Mouse (Mus musculus) small intestine, adult 2 months (tissue): ENCODE results near the gene Jade1. TPM values are rescaled to one million over a fixed set of nuclear protein-coding genes. Genes with fewer than 3 reads are reported as not detected.

ENCODE experiments used
- H3K27ac ChIP-seq: fragments of 200-500 bp; 2 replicates; pipeline ENCODE4 v1.5.1; 2012; ENCODE audit warnings: low read depth, low read length, control low read depth, inconsistent platforms; ENCODE audit not compliant: insufficient read depth
- H3K27me3 ChIP-seq: fragments of 200-500 bp; 2 replicates; pipeline ENCODE4 v1.6.1; 2012; ENCODE audit warnings: mild to moderate bottlenecking, moderate library complexity, low read length, inconsistent platforms; ENCODE audit not compliant: control insufficient read depth, insufficient read depth
- H3K36me3 ChIP-seq: fragments of 200-500 bp; 2 replicates; pipeline ENCODE4 v1.6.1; 2012; ENCODE audit warnings: mild to moderate bottlenecking, low read length, control low read depth, inconsistent platforms; ENCODE audit not compliant: control insufficient read depth, insufficient read depth
- H3K4me1 ChIP-seq: fragments of 200-500 bp; 2 replicates; pipeline ENCODE4 v1.6.1; 2012; ENCODE audit warnings: low read length, inconsistent platforms, mixed read lengths; ENCODE audit not compliant: control insufficient read depth, insufficient read depth, insufficient read length
- H3K4me3 ChIP-seq: fragments of 200-500 bp; 2 replicates; pipeline ENCODE4 v1.5.1; 2012; ENCODE audit warnings: low read depth, mild to moderate bottlenecking, control low read depth, inconsistent platforms, low read length, moderate library complexity
- CTCF ChIP-seq: fragments of 200-500 bp; IDR thresholded peaks from 2 replicates; pipeline ENCODE4 v1.5.1; 2012; ENCODE audit warnings: low read depth, mild to moderate bottlenecking, control low read depth, inconsistent platforms, low read length, moderate library complexity, mixed read lengths; ENCODE audit not compliant: insufficient replicate concordance, insufficient read length; ENCODE audit errors: extremely low read depth
- POLR2A ChIP-seq: fragments of 200-500 bp; IDR thresholded peaks from 2 replicates; pipeline ENCODE4 v1.6.1; 2012; ENCODE audit warnings: low read depth, mild to moderate bottlenecking, control low read depth, inconsistent platforms, low read length, moderate library complexity
- WGBS: fragments of 180-500 bp; shearing (Covaris S2); methylation state at CpG from one replicate; pipeline ENCODE4 v1.1.7; 2018; 5-methylcytosine and 5-hydroxymethylcytosine counted together
- polyA plus RNA-seq: library from polyadenylated mRNA; depleted of rRNA; stranded (reverse); fragments of >200 nt; gene quantifications from 2 replicates; pipeline ENCODE4 v1.2.3, GENCODE M21; 2012

The Jade1 gene
- polyA plus RNA-seq, 1 experiment = 18.5 TPM

- WGBS = 83% methylated on average over 7 of the region's 7 CpGs
- H3K27me3 ChIP-seq = no peaks in the 10 kb centered on the region
- TF ChIP-seq POLR2A (no peak), CTCF (no peak)
- H3K36me3 ChIP-seq = peaks cover 39% of the 10 kb centered on the region
- H3K4me3 ChIP-seq = no peak overlapping the region
- no peak overlapping the region for H3K27ac ChIP-seq
- H3K4me1 ChIP-seq = peaks cover 41% of the 10 kb centered on the region
Observed at GRCm38 (mm10) chr3:41592805-41593204, 37.3 kb downstream of the Jade1 start.

DNA sequence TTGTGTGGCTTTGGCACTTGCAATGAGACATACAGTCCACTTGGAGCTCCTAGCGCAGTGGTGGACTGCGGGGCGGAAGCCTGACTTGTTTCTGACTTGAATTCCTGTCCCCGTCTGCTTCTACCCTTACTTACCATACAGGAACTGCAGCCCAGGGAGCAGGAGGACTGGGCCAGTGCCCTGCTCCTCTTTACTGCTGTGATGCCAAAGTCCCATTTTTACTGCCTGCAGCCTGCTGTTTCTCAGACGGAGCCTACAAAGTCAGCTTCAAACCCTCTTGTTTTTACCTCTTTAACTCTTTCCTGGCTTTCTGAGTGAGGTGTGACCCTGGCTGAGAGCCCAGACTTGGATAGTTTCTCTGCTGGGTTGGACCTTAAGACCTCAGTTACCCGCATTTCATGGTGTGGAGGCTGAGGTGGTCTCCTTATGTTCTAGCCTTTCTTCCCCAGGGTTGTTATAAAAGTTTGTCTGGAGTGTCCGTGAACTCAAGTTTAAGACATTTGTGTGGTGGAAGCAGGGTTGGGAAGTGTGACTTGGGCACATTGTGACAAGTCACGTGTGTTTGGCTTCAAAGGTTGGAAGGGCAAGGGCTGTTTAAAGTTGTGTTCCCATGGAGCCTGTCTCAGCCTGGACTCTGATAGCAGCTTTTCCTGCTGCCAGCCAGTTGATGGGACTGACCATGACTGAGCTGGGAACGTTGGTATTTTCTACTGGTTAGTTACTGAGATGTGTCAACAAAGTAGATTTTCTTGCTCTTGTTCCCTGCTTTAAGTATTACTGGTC, 38.8 kb downstream of the Jade1 start:
- Histone ChIP-seq H3K27ac (peak overlapping the region; percentile 85), H3K4me1 (peaks cover 31% of the 10 kb centered on the region), H3K4me3 (no peak overlapping the region), H3K36me3 (peaks cover 50% of the 10 kb centered on the region), H3K27me3 (no peaks in the 10 kb centered on the region)
- 25% methylated on average over 9 of the region's 9 CpGs for WGBS
- TF ChIP-seq POLR2A (no peak), CTCF (no peak)

DNA sequence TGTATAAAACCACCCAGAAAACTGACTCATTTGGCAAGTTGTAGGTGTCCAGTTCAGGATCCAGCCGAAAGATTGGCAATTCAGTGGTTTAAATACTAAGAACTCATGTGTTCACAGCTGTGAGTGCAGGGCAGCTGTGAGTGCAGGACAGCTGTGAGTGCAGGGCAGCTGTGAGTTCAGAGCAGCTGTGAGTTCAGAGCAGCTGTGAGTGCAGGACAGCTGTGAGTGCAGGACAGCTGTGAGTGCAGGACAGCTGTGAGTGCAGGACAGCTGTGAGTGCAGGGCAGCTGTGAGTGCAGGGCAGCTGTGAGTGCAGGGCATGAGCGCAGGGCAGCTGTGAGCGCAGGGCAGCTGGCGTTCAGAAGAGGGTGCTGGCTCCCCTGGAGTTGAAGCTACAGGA, 39.5 kb downstream of the Jade1 start:
- H3K27me3 ChIP-seq = no peaks in the 10 kb centered on the region
- no peak overlapping the region for H3K4me3 ChIP-seq
- TF ChIP-seq POLR2A = no peak
- no peak for TF ChIP-seq CTCF
- peaks cover 24% of the 10 kb centered on the region for H3K4me1 ChIP-seq
- H3K36me3 ChIP-seq = peaks cover 52% of the 10 kb centered on the region
- WGBS = 79% methylated on average over 4 of the region's 4 CpGs
- H3K27ac ChIP-seq = 0 out of 2 replicates have a peak overlapping the region, but pooled peaks have one; percentile 23

DNA sequence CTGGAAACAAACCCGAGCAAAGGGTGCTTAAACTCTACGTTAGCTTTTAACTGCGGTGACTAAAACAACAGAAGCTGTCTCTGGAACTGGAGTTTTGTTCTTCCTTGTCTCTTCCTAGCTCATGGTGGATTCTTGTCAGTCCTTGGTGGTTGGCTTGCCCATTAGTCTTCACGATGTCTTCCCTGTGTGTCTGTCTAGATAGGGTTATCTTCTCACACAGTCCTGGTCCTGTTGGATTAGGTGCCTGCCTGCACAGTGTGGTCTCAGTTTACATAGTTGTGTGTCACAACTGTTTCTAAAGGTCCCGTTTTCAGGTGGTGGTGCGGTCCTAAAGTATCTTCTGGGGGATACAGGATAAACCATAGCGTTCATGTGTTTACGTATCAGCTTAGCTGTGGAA, 41.5 kb downstream of the Jade1 start:
- peaks cover 56% of the 10 kb centered on the region for H3K36me3 ChIP-seq
- TF ChIP-seq POLR2A = no peak
- TF ChIP-seq CTCF = no peak

GRCm38 (mm10) chr3:41598412-41598811, 42.9 kb downstream of the Jade1 start:
- TF ChIP-seq POLR2A (no peak), CTCF (no peak)
- no peaks in the 10 kb centered on the region for H3K27me3 ChIP-seq
- peaks cover 14% of the 10 kb centered on the region; the same call in 1 of the 2 replicates for H3K4me1 ChIP-seq
- WGBS = 87% methylated on average over 9 of the region's 9 CpGs
- no peak overlapping the region for H3K27ac ChIP-seq
- H3K4me3 ChIP-seq = no peak overlapping the region
- peaks cover 54% of the 10 kb centered on the region for H3K36me3 ChIP-seq

More for the DNA sequence above, 41.5 kb downstream of the Jade1 start:
- Histone ChIP-seq H3K4me1 (peaks cover 16% of the 10 kb centered on the region; the same call in 1 of the 2 replicates), H3K27ac (no peak overlapping the region), H3K4me3 (no peak overlapping the region), H3K27me3 (no peaks in the 10 kb centered on the region)
- WGBS = 96% methylated on average over 8 of the region's 8 CpGs

GRCm38 (mm10) chr3:41599226-41599625, 43.7 kb downstream of the Jade1 start:
- Histone ChIP-seq H3K36me3 (peaks cover 56% of the 10 kb centered on the region), H3K27ac (no peak overlapping the region), H3K27me3 (no peaks in the 10 kb centered on the region), H3K4me3 (no peak overlapping the region), H3K4me1 (peaks cover 6% of the 10 kb centered on the region; the same call in 1 of the 2 replicates)
- TF ChIP-seq POLR2A = no peak
- TF ChIP-seq CTCF = no peak
- 88% methylated on average over 10 of the region's 10 CpGs for WGBS

GRCm38 (mm10) chr3:41599806-41600589, 44.5 kb downstream of the Jade1 start:
- Histone ChIP-seq H3K36me3 (peaks cover 63% of the 10 kb centered on the region), H3K27me3 (no peaks in the 10 kb centered on the region), H3K4me3 (no peak overlapping the region), H3K27ac (no peak overlapping the region), H3K4me1 (peaks cover 3% of the 10 kb centered on the region; the same call in 1 of the 2 replicates)
- TF ChIP-seq CTCF (peak; percentile 54; the same call in 1 of the 2 replicates), POLR2A (no peak)
- 90% methylated on average over 14 of the region's 14 CpGs for WGBS
